Comparison of ENCODE assay signal across 12 mouse cellular contexts in the genomic region with DNA sequence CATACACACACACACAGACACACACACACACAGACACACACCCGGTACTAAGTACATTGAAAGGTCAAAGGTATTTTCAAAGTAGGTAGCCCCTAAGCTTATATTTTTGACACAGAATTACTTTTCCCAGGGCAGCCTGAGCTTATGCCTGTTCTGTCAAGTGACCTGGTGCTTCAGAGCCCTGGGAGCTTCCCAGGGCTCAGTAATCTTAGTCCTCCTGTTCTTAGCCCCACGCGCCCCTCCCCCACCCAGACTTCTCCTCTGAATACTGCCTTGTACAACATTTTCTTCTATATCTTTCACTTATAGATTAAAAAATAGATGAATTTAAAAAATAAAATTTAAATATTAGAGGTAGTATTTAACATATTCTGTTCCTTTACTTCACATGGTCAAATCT. TPM values are rescaled to one million over a fixed set of nuclear protein-coding genes. Genes with fewer than 3 reads are reported as not detected.
DNase-seq lines count a peak whose midpoint lies in the region; ATAC-seq and TF ChIP-seq lines count a peak whose summit lies in the region.
"Had no signal": no experiment of that assay in that cellular context is flagged by ENCODE, and none has a peak within 500 bp of the region (broad histone marks: within the 10 kb centered on the region; RNA-seq: fewer than 3 reads in every experiment).

No protein-coding gene starts in this region.

- ATAC-seq in intestine, embryonic 14.5 days (replicated peaks; ENCODE audit: low FRiP score, low TSS enrichment, low read depth), result no peak
- ATAC-seq in activated CD4-positive, CD25-positive, alpha-beta regulatory T cell, adult 4 months, result no peak
- ATAC-seq: liver, postnatal 0 days had no signal

- peak overlapping the region; percentile 26 for H3K4me2 ChIP-seq in intestine, embryonic 14.5 days (ENCODE audit: low read length)

- no peaks in the 10 kb centered on the region for H3K9me3 ChIP-seq in heart, embryonic 10.5 days
- no peaks in the 10 kb centered on the region for H3K9me3 ChIP-seq in intestine, embryonic 14.5 days (ENCODE audit: control insufficient read depth, low read length)

- intact Hi-C loops in heart, adult 2 months (cut with DNase I), result loop anchor here (10.0 kb wide), 1 partner anchor 240 kb away; no protein-coding TSS in a partner anchor

- TF ChIP-seq POLR2A in heart, adult 2 months (IDR thresholded peaks at IDR 0.05; ENCODE audit: insufficient read depth, low read depth, low read length), result no peak

- TF ChIP-seq EP300 in heart, adult 2 months (IDR thresholded peaks at IDR 0.05; ENCODE audit: insufficient read depth, low read depth, low read length), result no peak

- 0 out of 2 replicates have a peak, but pooled peaks cover 13% of the 10 kb centered on the region for H3K27me3 ChIP-seq in heart, embryonic 10.5 days (ENCODE audit: insufficient read depth, poor library complexity, severe bottlenecking)
- H3K27me3 ChIP-seq in heart, adult 2 months (ENCODE audit: control insufficient read depth, insufficient read depth, low read length), result peaks cover 10% of the 10 kb centered on the region
- no peaks in the 10 kb centered on the region for H3K27me3 ChIP-seq in intestine, embryonic 14.5 days (replicated peaks; ENCODE audit: control insufficient read depth, insufficient read depth, low read length)

- TF ChIP-seq CTCF in heart, adult 2 months (IDR thresholded peaks at IDR 0.05), result no peak

- H3K4me1 ChIP-seq in heart, embryonic 10.5 days, result peaks cover 19% of the 10 kb centered on the region
- H3K4me1 ChIP-seq in heart, adult 2 months (ENCODE audit: control insufficient read depth, insufficient read depth, low read length), result peaks cover 2% of the 10 kb centered on the region; the same call in 1 of the 2 replicates
- no peaks in the 10 kb centered on the region; the same call in 1 of the 2 replicates for H3K4me1 ChIP-seq in intestine, embryonic 14.5 days (replicated peaks; ENCODE audit: control insufficient read depth, insufficient read depth, low read length)

- DNase-seq in heart, embryonic 10.5 days (ENCODE audit: low spot score), result no peak
- no peak for DNase-seq in heart, adult 2 months
- peak; percentile 78 for DNase-seq in embryo, embryonic 11 days
- DNase-seq in intestine, embryonic 14.5 days (ENCODE audit: low spot score), result peak; percentile 78
- DNase-seq in neural tube, embryonic 10.5 days (ENCODE audit: extremely low spot score, low spot score), result peak; percentile 23
- DNase-seq in layer of hippocampus, adult 9-10 months (ENCODE audit: low spot score), result no peak
- DNase-seq in urinary bladder, postnatal 4 days (ENCODE audit: low spot score in 2 of 2), result no peak
- DNase-seq: cerebellum, adult 11 months; kidney, postnatal 36 days; liver, postnatal 0 days had no signal

- no peaks in the 10 kb centered on the region for H3K79me2 ChIP-seq in heart, adult 2 months (replicated peaks; ENCODE audit: control insufficient read depth, insufficient read depth, low read length)

- H3K27ac ChIP-seq in heart, embryonic 10.5 days, result peak overlapping the region; percentile 33; the same call in 1 of the 2 replicates
- H3K27ac ChIP-seq in heart, adult 2 months, result no peak overlapping the region
- peak overlapping the region; percentile 88 for H3K27ac ChIP-seq in intestine, embryonic 14.5 days (ENCODE audit: low read depth)

- WGBS in heart, embryonic 10.5 days, result 29% methylated on average over 3 of the region's 3 CpGs
- 97% methylated on average over 3 of the region's 3 CpGs for WGBS in heart, adult 2 months
- WGBS in intestine, embryonic 14.5 days, result 21% methylated on average over 3 of the region's 3 CpGs

- H3K36me3 ChIP-seq in heart, embryonic 10.5 days, result no peaks in the 10 kb centered on the region
- no peaks in the 10 kb centered on the region for H3K36me3 ChIP-seq in heart, adult 2 months (ENCODE audit: control insufficient read depth, insufficient read depth, low read length)
- no peaks in the 10 kb centered on the region for H3K36me3 ChIP-seq in intestine, embryonic 14.5 days (ENCODE audit: control insufficient read depth, insufficient read depth, low read length)

- H3K9ac ChIP-seq in heart, adult 2 months (ENCODE audit: low read depth, low read length), result no peak overlapping the region
- H3K9ac ChIP-seq in intestine, embryonic 14.5 days (ENCODE audit: low read length), result peak overlapping the region; percentile 90
- H3K9ac ChIP-seq: liver, postnatal 0 days had no signal

- peak overlapping the region; percentile 83 for H3K4me3 ChIP-seq in heart, embryonic 10.5 days
- no peak overlapping the region for H3K4me3 ChIP-seq in heart, adult 2 months
- peak overlapping the region; percentile 64 for H3K4me3 ChIP-seq in intestine, embryonic 14.5 days (ENCODE audit: low read depth, low read length)

RNA-seq across cellular contexts. Expression of a gene that starts 3.6 kb away (rescaled TPM):
- 32.8 and 53.0 TPM in 2 replicates for polyA plus RNA-seq in heart, embryonic 10.5 days (2016; fragmentation: Nextera tagmentation; extraction: Ambion mirVana)
- under 1 TPM in 1 of 2 experiments, not detected in 1; 0.09 TPM for total RNA-seq in heart, adult 2 months (2021)
- polyA plus RNA-seq in heart, adult 2 months (2012; rRNA removed), result 0.20 and 0.29 TPM in 2 replicates
- 178 and 220 TPM in 2 replicates for polyA plus RNA-seq in intestine, embryonic 14.5 days (2014; fragmentation: Nextera tagmentation; extraction: Ambion mirVana)
- polyA plus RNA-seq in activated CD4-positive, CD25-positive, alpha-beta regulatory T cell, adult 4 months (2017; shearing (Covaris generic)), result under 1 TPM; 0.24 to 0.41 TPM
- total RNA-seq: gastrocnemius, adult 8-10 months had no signal

Comparison
In these comparisons a context has a peak if more than half of its experiments do, and no peak if none do; other contexts are left out.
1. RNA of a gene that starts 3.6 kb away (polyA plus RNA-seq): 178 to 220 TPM in intestine, embryonic 14.5 days and 32.8 to 53.0 TPM in heart, embryonic 10.5 days; 0.24 to 0.41 TPM in activated CD4-positive, CD25-positive, alpha-beta regulatory T cell, adult 4 months and 0.20 to 0.29 TPM in heart, adult 2 months; every median in the first group is over 10 times any median in the second.
2. DNase-seq: peak in embryo, embryonic 11 days (single experiment), intestine, embryonic 14.5 days (single experiment) and neural tube, embryonic 10.5 days (single experiment); none in heart, embryonic 10.5 days (single experiment), heart, adult 2 months (0 of 2), layer of hippocampus, adult 9-10 months (single experiment) and urinary bladder, postnatal 4 days (0 of 2).